In genomic region chr19:10896849-10897248, GRCm38 (mm10) we compare ENCODE assay signal across 11 mouse cellular contexts. TPM values are rescaled to one million over a fixed set of nuclear protein-coding genes. Genes with fewer than 3 reads are reported as not detected.
DNase-seq lines count a peak whose midpoint lies in the region; ATAC-seq and TF ChIP-seq lines count a peak whose summit lies in the region.
"Had no signal": no experiment of that assay in that cellular context is flagged by ENCODE, and none has a peak within 500 bp of the region (broad histone marks: within the 10 kb centered on the region; RNA-seq: fewer than 3 reads in every experiment).

No protein-coding gene starts in this region.

- peak overlapping the region; percentile 89 for H3K9ac ChIP-seq in forebrain, embryonic 15.5 days (replicated peaks)
- H3K9ac ChIP-seq in limb, embryonic 13.5 days, result peak overlapping the region; percentile 96
- H3K9ac ChIP-seq in neural tube, embryonic 15.5 days (replicated peaks), result peak overlapping the region; percentile 90

- H3K9me3 ChIP-seq in forebrain, embryonic 15.5 days, result no peaks in the 10 kb centered on the region
- H3K9me3 ChIP-seq in limb, embryonic 13.5 days, result no peaks in the 10 kb centered on the region
- no peaks in the 10 kb centered on the region for H3K9me3 ChIP-seq in neural tube, embryonic 15.5 days (replicated peaks)

- WGBS in forebrain, embryonic 15.5 days, result 87% methylated on average over 7 of the region's 7 CpGs
- 85% methylated on average over 7 of the region's 7 CpGs for WGBS in limb, embryonic 13.5 days
- WGBS in neural tube, embryonic 15.5 days, result 85% methylated on average over 7 of the region's 7 CpGs

- peaks cover 42% of the 10 kb centered on the region for H3K36me3 ChIP-seq in forebrain, embryonic 15.5 days
- H3K36me3 ChIP-seq in limb, embryonic 13.5 days, result peaks cover 47% of the 10 kb centered on the region
- H3K36me3 ChIP-seq in neural tube, embryonic 15.5 days, result peaks cover 44% of the 10 kb centered on the region

- no peak for TF ChIP-seq CTCF in layer of hippocampus, adult 2 months (conservative IDR thresholded peaks at IDR 0.05)

- H3K27ac ChIP-seq in layer of hippocampus, adult 2 months, result peak overlapping the region; percentile 91; the same call in 1 of the 2 replicates
- H3K27ac ChIP-seq in forebrain, embryonic 15.5 days (replicated peaks), result no peak overlapping the region
- no peak overlapping the region for H3K27ac ChIP-seq in limb, embryonic 13.5 days
- no peak overlapping the region for H3K27ac ChIP-seq in neural tube, embryonic 15.5 days (replicated peaks)

- ATAC-seq in forebrain, embryonic 15.5 days (replicated peaks), result no peak
- ATAC-seq in limb, embryonic 13.5 days (ENCODE audit: low FRiP score, low read depth), result no peak
- no peak for ATAC-seq in neural tube, embryonic 15.5 days (ENCODE audit: low FRiP score)

- H3K27me3 ChIP-seq in forebrain, embryonic 15.5 days, result no peaks in the 10 kb centered on the region
- no peaks in the 10 kb centered on the region for H3K27me3 ChIP-seq in limb, embryonic 13.5 days
- no peaks in the 10 kb centered on the region for H3K27me3 ChIP-seq in neural tube, embryonic 15.5 days (replicated peaks)

- peaks cover 19% of the 10 kb centered on the region for H3K4me1 ChIP-seq in forebrain, embryonic 15.5 days
- H3K4me1 ChIP-seq in limb, embryonic 13.5 days, result peaks cover 21% of the 10 kb centered on the region
- H3K4me1 ChIP-seq in neural tube, embryonic 15.5 days, result peaks cover 24% of the 10 kb centered on the region

- DNase-seq in layer of hippocampus, adult 2 months (ENCODE audit: low spot score in 2 of 2), result no peak
- DNase-seq in layer of hippocampus, adult 9-11 months, result no peak
- DNase-seq in gastrocnemius, adult 8-10 months (ENCODE audit: low spot score in 2 of 2), result no peak
- DNase-seq in retina, postnatal 1 day, result no peak
- DNase-seq in layer of hippocampus, postnatal 10 days (ENCODE audit: low spot score in 2 of 2), result no peak
- DNase-seq: spleen, adult 18-20 months had no signal

- peak overlapping the region; percentile 87 for H3K4me3 ChIP-seq in layer of hippocampus, adult 2 months
- peak overlapping the region; percentile 73 for H3K4me3 ChIP-seq in forebrain, embryonic 15.5 days
- peak overlapping the region; percentile 92 for H3K4me3 ChIP-seq in limb, embryonic 13.5 days
- peak overlapping the region; percentile 85 for H3K4me3 ChIP-seq in neural tube, embryonic 15.5 days (replicated peaks)

- peak overlapping the region; percentile 80 for H3K4me2 ChIP-seq in forebrain, embryonic 15.5 days (replicated peaks)
- peak overlapping the region; percentile 94 for H3K4me2 ChIP-seq in limb, embryonic 13.5 days (replicated peaks)
- peak overlapping the region; percentile 85 for H3K4me2 ChIP-seq in neural tube, embryonic 15.5 days

RNA-seq across cellular contexts. Expression of gene Prpf19, which starts 1.8 kb away (rescaled TPM):
- 100 to 1,000 TPM; 196 to 198 TPM for total RNA-seq in layer of hippocampus, adult 2 months (2021)
- polyA plus RNA-seq in forebrain, embryonic 15.5 days (2015; fragmentation: Nextera tagmentation; extraction: Ambion mirVana), result 42.2 and 52.4 TPM in 2 replicates
- 49.9 and 50.9 TPM in 2 replicates for polyA plus RNA-seq in limb, embryonic 13.5 days (2015; fragmentation: Nextera tagmentation; extraction: Ambion mirVana)
- 41.6 and 42.7 TPM in 2 replicates for polyA plus RNA-seq in neural tube, embryonic 15.5 days (2015; fragmentation: Nextera tagmentation; extraction: Ambion mirVana)
- total RNA-seq in gastrocnemius, adult 8-10 months (2022), result 100 to 1,000 TPM; 151 to 188 (median 167) TPM
- total RNA-seq in layer of hippocampus, postnatal 10 days (2021), result 100 to 1,000 TPM; 191 to 208 TPM

RNA-seq across cellular contexts. Expression of gene Tmem109, which starts 15.0 kb away (rescaled TPM):
- 10 to 100 TPM; 46.4 to 54.5 TPM for total RNA-seq in layer of hippocampus, adult 2 months (2021)
- polyA plus RNA-seq in forebrain, embryonic 15.5 days (2015; fragmentation: Nextera tagmentation; extraction: Ambion mirVana), result 39.9 and 40.2 TPM in 2 replicates
- polyA plus RNA-seq in limb, embryonic 13.5 days (2015; fragmentation: Nextera tagmentation; extraction: Ambion mirVana), result 92.0 and 100 TPM in 2 replicates
- 44.5 and 53.6 TPM in 2 replicates for polyA plus RNA-seq in neural tube, embryonic 15.5 days (2015; fragmentation: Nextera tagmentation; extraction: Ambion mirVana)
- total RNA-seq in gastrocnemius, adult 8-10 months (2022), result 100 to 1,000 TPM; 228 to 296 (median 253) TPM
- 10 to 100 TPM; 36.4 to 37.3 TPM for total RNA-seq in layer of hippocampus, postnatal 10 days (2021)

RNA-seq across cellular contexts. Expression of gene Zp1, which starts 23.6 kb away (rescaled TPM):
- total RNA-seq in layer of hippocampus, adult 2 months (2021), result not detected
- 0.22 and 0.33 TPM in 2 replicates for polyA plus RNA-seq in forebrain, embryonic 15.5 days (2015; fragmentation: Nextera tagmentation; extraction: Ambion mirVana)
- not detected in 2 replicates for polyA plus RNA-seq in limb, embryonic 13.5 days (2015; fragmentation: Nextera tagmentation; extraction: Ambion mirVana)
- polyA plus RNA-seq in neural tube, embryonic 15.5 days (2015; fragmentation: Nextera tagmentation; extraction: Ambion mirVana), result 0.18 and 0.44 TPM in 2 replicates
- total RNA-seq in gastrocnemius, adult 8-10 months (2022), result not detected
- not detected for total RNA-seq in layer of hippocampus, postnatal 10 days (2021)
- total RNA-seq: gastrocnemius, adult 18-20 months; megakaryocyte-erythroid progenitor cell, adult 5-6 weeks had no signal

RNA-seq across cellular contexts. Expression of gene Tmem132a, which starts 27.1 kb away (rescaled TPM):
- 100 to 1,000 TPM; 168 to 171 TPM for total RNA-seq in layer of hippocampus, adult 2 months (2021)
- 166 and 173 TPM in 2 replicates for polyA plus RNA-seq in forebrain, embryonic 15.5 days (2015; fragmentation: Nextera tagmentation; extraction: Ambion mirVana)
- polyA plus RNA-seq in limb, embryonic 13.5 days (2015; fragmentation: Nextera tagmentation; extraction: Ambion mirVana), result 106 and 111 TPM in 2 replicates
- polyA plus RNA-seq in neural tube, embryonic 15.5 days (2015; fragmentation: Nextera tagmentation; extraction: Ambion mirVana), result 141 and 167 TPM in 2 replicates
- total RNA-seq in gastrocnemius, adult 8-10 months (2022), result 1 to 10 TPM; 2.7 to 4.3 (median 3.4) TPM
- 100 to 1,000 TPM; 250 to 259 TPM for total RNA-seq in layer of hippocampus, postnatal 10 days (2021)

RNA-seq across cellular contexts. Expression of gene Ptgdr2, which starts 40.1 kb away (rescaled TPM):
- under 1 TPM in 1 of 2 experiments, not detected in 1; 0.25 TPM for total RNA-seq in layer of hippocampus, adult 2 months (2021)
- polyA plus RNA-seq in forebrain, embryonic 15.5 days (2015; fragmentation: Nextera tagmentation; extraction: Ambion mirVana), result 0.06 and 0.20 TPM in 2 replicates
- polyA plus RNA-seq in limb, embryonic 13.5 days (2015; fragmentation: Nextera tagmentation; extraction: Ambion mirVana), result 0.10 TPM in 1 of 2 replicates, not detected in the other
- polyA plus RNA-seq in neural tube, embryonic 15.5 days (2015; fragmentation: Nextera tagmentation; extraction: Ambion mirVana), result 0.19 TPM in 1 of 2 replicates, not detected in the other
- not detected for total RNA-seq in gastrocnemius, adult 8-10 months (2022)
- under 1 TPM; 0.29 to 0.39 TPM for total RNA-seq in layer of hippocampus, postnatal 10 days (2021)
- total RNA-seq: gastrocnemius, adult 18-20 months; megakaryocyte-erythroid progenitor cell, adult 5-6 weeks had no signal

Comparison
In these comparisons a context has a peak if more than half of its experiments do, and no peak if none do; other contexts are left out.
1. RNA of gene Tmem109, which starts 15.0 kb away (total RNA-seq): 228 to 296 TPM in gastrocnemius, adult 8-10 months; 46.4 to 54.5 TPM in layer of hippocampus, adult 2 months and 36.4 to 37.3 TPM in layer of hippocampus, postnatal 10 days; every median in the first group is over 4 times any median in the second.
2. Peak in every context shown above with its lines, with median percentiles within 50 percentile points of each other: H3K4me3 ChIP-seq, H3K4me2 ChIP-seq and H3K9ac ChIP-seq.